Mouse (Mus musculus) mature B cell (primary cell): Measurements from ENCODE around the gene Nr1h4.

Experiments
- in situ Hi-C: fragments of 300-500 bp; cut with MboI; formaldehyde crosslinking; loops from 2 replicates; pipeline ENCODE4 v1.14.3; 2019

Gene Nr1h4

GRCm38 (mm10) chr10:89521790-89522431 is 11.5 kb downstream of the Nr1h4 start:
- in situ Hi-C loops = no loop called here

GRCm38 (mm10) chr10:89520381-89520780 is 13.0 kb downstream of the Nr1h4 start:
- in situ Hi-C loops = no loop called here

GRCm38 (mm10) chr10:89519226-89519625 is 14.2 kb downstream of the Nr1h4 start:
- in situ Hi-C loops = no loop called here

GRCm38 (mm10) chr10:89518365-89518764 is 15.0 kb downstream of the Nr1h4 start:
- in situ Hi-C loops = no loop called here

DNA sequence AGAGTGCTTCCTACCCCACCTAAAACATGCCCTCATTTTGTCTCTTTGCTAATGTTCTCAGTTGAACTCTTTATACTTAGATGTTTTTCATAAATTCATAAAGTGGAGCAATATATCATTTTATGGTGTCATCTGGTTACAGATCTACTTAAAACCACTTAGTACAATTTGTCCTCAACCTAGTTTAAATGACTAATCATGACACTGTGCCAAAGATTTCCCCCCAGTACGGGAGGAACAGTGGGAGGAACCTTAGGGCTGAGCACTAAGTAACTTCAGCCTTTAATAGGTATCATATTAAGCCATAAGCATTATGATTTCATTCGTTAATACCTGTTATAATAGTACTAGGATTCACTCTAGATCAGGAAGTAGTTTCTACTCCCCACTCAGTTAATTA is 17.6 kb downstream of the Nr1h4 start:
- in situ Hi-C loops = no loop called here

DNA sequence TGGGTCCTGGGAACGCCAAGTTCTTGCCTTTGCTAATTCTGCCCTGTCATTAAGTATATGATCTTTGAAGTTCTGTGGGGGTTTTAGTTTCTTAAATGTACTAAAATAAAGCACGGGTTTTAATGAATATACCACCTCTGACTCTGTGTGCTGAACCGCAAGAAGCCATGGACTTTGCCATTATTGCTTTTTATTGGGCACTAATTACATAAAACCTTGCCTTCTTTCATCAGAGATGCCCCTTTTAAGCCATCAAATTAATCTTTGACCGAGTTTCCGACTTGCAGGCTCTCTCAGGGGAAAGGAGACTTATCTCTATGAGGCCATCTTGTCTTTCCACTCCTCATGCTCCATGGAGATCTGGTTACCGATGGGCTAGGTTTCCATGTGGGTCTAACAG is 20.8 kb downstream of the Nr1h4 start:
- in situ Hi-C loops = no loop called here

GRCm38 (mm10) chr10:89510547-89510946 is 22.8 kb downstream of the Nr1h4 start:
- in situ Hi-C loops = no loop called here

GRCm38 (mm10) chr10:89508567-89508966 is 24.8 kb downstream of the Nr1h4 start:
- in situ Hi-C loops = no loop called here

- in situ Hi-C loops = no loop called here
These were observed 26.9 kb downstream of the Nr1h4 start for GRCm38 (mm10) chr10:89506479-89506878.

GRCm38 (mm10) chr10:89505592-89505955 is 27.8 kb downstream of the Nr1h4 start:
- in situ Hi-C loops = no loop called here

DNA sequence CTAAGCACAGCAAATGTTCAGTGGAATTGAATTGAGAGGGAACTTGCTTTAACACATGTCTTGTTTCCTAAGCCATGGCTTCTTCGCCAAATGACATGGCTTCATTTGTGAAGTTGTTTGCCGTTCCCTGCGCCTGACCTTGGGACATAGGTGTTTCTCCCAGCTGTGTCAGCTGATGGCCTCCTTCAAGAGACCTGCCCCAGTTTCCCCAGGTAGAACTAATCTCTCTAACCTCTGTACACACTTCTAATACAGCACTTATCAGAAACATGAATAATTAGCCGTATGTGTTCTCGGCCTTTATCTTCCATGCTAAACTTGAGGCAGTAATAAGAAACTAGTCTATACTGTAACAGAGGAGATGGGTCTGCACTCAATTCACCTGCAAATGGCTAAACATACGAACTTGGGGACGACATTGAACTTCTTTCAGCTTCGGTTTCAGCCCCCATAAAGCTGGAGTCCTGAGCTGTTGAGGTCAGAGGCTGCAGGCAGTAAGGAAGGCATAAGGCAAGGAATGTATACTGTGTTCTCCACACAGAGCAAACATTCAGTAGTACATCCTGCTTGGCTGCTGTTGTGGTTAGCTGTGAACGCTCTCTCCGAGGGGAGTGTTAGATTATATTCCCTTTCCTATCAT is 28.3 kb downstream of the Nr1h4 start:
- in situ Hi-C loops = no loop called here

DNA sequence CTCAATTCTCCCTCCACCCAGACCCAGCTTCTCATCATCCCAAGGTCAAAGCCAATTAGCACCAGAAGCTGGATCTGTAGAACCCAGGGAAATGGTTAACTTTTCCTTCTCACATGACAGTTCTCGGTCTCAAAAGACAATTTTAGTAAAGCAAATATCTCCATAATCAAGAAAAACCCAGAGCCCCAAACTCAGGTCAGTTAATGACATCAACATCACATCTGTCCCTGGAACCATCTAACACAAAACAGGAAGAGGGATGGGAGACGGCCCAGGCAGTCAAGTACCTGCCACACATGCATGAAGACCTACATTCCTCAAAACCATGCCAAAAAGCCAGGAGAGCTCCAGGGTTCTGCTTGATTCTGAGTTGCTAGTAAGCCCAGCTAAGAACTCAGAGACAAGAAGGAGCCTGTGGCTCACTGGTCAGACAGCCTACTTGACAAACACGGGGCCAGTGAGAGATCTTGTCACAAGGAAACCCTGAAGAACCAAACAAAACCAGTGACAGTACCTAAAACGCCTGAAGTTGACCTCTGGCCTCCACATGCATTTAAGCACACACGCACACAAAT is 30.3 kb downstream of the Nr1h4 start:
- in situ Hi-C loops = no loop called here

- in situ Hi-C loops = no loop called here
These were observed 31.5 kb downstream of the Nr1h4 start for GRCm38 (mm10) chr10:89501902-89502301.

- in situ Hi-C loops = no loop called here
These were observed 37.8 kb downstream of the Nr1h4 start for GRCm38 (mm10) chr10:89495537-89495936.

GRCm38 (mm10) chr10:89491321-89491720 is 42.1 kb downstream of the Nr1h4 start:
- in situ Hi-C loops = no loop called here

- in situ Hi-C loops = no loop called here
These were observed 43.1 kb downstream of the Nr1h4 start for GRCm38 (mm10) chr10:89490250-89490649.

DNA sequence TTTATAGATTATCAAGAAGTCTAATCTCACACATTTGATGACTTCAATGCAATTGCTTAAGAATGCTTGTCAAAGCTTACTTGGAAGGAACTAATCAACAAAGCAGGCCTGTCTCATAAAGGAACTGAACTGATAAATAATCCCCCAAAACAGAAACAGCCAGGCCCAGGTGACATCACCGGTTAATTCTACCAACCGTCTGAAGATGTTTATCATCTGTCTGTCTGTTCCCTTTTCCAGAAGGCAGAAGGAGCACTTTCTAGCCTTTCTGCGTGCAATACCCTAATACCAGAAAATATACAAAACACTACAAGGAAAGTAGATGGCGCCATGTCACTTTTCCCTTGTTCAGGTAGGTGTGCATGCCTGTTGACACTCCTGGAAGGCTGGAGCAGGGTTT is 43.9 kb downstream of the Nr1h4 start:
- in situ Hi-C loops = no loop called here

GRCm38 (mm10) chr10:89486995-89487742 is 46.2 kb downstream of the Nr1h4 start:
- in situ Hi-C loops = no loop called here

GRCm38 (mm10) chr10:89484907-89485306 is 48.5 kb downstream of the Nr1h4 start:
- in situ Hi-C loops = no loop called here

DNA sequence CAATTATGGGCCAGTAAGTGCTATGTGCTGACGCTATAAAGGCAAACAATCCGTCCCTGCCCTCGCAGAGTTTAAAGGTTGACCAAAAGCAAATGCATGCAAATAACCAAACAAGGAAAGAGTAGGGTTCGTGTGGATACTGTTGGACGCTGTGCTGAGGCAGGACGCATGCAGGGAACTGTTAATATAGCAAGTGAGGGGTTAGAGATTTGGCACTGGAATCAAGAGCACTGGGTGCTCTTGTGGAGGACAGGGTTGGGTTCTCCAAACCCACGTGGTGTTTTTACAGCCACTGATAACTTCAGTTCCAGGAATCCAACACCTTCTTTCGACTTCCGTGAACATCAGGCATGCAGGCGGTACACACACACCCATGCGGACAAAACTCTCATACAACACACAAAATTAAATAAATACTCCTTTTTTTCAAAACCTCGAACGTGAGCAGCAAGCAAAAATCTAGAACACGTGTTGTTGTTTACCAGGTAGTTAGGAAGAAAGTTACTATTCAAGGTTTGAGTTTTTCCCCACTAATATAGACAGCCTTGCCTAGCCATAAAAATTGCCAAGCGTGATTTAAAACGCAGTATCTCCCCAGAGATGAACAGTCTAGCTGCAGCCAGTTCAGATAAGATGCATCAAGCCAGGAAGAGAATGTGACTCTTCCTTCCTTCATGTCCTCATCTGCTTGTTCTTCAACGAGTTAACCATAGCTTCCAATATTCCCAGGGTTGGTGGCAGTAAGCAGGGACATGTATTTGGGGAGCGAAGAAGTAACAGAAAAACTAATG is 49.4 kb downstream of the Nr1h4 start:
- in situ Hi-C loops = no loop called here

GRCm38 (mm10) chr10:89483113-89483512 is 50.3 kb downstream of the Nr1h4 start:
- in situ Hi-C loops = no loop called here

- in situ Hi-C loops = no loop called here
These were observed 51.2 kb downstream of the Nr1h4 start for GRCm38 (mm10) chr10:89482142-89482681.
